Mouse (Mus musculus) large intestine, adult 2 months (tissue): ENCODE results near the gene Tbc1d21. TPM values are rescaled to one million over a fixed set of nuclear protein-coding genes. Genes with fewer than 3 reads are reported as not detected.

ENCODE experiments used
- DNase-seq: peaks from one replicate; pipeline ENCODE4 v3.0.0-alpha.2; 2012; ENCODE audit warnings: low read depth, low spot score
- WGBS: fragments of 180-500 bp; shearing (Covaris S2); methylation state at CpG from one replicate; pipeline ENCODE4 v1.1.7; 2018; 5-methylcytosine and 5-hydroxymethylcytosine counted together
- polyA plus RNA-seq: library from polyadenylated mRNA; depleted of rRNA; stranded (reverse); fragments of >200 nt; gene quantifications from 2 replicates; pipeline ENCODE4 v1.2.3, GENCODE M21; 2012; rRNA removed

Gene Tbc1d21
- polyA plus RNA-seq, result not detected in 2 replicates

DNA sequence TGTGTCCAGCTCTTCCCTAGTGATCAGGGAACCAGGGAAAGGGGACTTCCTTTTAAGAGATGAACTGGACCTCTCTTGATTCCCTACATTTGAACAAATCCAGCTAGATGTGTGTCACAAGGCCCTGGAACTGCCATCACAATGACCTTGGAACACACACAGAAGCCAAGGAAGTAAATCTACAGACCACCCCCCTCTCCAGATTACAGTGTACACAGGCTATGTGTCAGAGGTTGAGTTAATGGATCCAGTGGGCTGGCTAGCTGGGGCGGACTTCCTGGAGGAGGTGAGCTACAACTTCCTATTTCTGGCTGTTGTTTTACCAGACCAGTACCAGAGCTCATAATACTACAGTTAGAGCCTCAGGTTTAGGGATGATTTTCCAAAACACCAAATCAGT, at the start of gene Tbc1d21:
TSS of gene Tbc1d21 (minus strand) at position 101 of the 400 bp plus-strand sequence.
- DNase-seq, result no peak
- 94% methylated on average over 1 of the region's 1 CpGs for WGBS

DNA sequence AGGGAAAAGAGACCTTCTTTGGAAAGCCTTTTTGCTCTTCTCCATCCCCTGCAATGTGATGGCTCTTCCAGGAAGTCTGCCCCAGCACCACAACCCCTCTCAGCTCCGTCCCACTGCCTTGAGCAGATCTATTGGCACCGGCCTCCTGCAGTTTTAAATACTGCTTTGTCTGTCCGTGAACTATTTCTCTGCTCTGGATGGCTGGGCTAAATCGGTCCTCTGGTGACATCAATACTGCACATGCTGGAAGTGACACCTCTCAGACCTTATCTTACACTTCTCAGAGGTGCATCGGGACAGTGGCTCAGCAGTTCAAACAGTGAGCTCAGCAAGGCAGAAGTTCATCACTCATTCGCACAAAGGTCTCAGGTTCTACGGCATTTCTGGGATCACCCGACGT, 41.3 kb upstream of the Tbc1d21 start:
- DNase-seq, result no peak
- WGBS, result 74% methylated on average over 9 of the region's 9 CpGs

DNA sequence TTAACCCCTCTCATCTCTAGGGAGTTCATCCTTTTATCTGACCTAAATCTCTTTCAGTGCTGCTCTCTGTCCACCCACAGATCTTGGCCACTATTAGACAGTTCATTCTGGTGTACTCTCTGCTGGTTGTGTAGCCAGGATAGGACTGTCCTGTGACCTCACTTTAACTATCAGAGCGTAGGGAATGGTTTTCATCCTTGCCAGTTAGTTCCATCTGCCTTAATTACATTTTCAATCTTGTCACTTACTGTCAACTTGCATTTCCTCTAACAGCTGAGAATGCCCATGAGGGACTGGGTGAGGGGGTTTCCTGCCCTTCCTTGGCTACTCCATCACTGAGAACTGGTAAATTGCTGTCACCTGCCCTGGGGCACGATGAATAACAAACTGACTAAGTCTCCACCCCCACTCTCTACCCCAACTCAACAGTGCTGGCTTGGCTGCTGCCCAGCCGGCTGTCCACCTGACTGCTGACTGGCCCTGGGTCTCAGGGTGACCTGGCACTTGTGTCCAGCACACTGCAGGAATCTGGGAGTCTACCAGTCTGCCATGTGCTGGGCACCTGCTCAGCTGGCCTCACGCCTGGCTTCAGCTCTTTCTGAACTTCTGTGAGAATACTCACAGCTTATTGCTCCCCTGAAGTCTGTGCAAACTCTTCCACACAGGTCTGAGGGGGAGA, 39.9 kb upstream of the Tbc1d21 start:
- 59% methylated on average over 4 of the region's 4 CpGs for WGBS
- no peak for DNase-seq

DNA sequence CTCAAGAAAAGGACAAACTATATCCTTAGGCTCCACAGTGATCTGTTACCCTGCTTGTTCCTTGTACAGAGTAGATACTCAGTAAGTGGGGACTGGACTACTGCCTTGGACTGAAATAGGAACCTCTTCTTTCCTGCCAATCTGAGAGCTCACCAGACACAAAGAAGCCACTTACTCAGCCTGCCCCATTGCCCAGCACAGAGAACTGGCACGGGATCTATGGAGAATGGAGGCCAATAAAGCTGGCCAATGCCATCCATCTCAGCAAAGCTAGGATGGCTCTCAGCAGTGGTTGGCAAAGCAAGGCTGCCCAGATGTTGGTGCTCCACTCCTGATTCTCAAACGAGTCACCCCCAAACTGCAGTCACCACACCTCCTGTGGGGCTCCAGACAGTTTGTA, 39.0 kb upstream of the Tbc1d21 start:
- DNase-seq, result no peak
- WGBS, result 54% methylated on average over 2 of the region's 2 CpGs

DNA sequence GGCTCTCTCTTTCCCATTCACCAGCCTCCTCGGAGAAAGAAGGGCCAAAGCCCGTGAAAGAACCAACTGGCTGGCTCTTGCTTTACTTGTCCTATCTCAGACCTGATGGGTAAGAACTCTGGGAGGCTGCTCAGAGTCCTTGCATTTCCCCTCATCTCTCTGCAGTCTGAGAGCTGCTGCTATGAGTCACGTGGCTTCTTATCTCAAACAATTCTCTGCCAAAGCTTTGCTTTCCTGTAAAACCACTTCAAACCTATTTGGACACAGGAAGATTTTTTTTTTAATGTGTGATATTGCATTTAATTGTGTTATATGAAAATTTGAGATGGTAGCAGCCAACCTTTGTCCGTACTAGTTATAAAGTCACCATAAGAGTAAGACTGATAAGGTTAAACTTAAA, 34.2 kb upstream of the Tbc1d21 start:
- DNase-seq, result no peak
- 34% methylated on average over 4 of the region's 4 CpGs for WGBS

DNA sequence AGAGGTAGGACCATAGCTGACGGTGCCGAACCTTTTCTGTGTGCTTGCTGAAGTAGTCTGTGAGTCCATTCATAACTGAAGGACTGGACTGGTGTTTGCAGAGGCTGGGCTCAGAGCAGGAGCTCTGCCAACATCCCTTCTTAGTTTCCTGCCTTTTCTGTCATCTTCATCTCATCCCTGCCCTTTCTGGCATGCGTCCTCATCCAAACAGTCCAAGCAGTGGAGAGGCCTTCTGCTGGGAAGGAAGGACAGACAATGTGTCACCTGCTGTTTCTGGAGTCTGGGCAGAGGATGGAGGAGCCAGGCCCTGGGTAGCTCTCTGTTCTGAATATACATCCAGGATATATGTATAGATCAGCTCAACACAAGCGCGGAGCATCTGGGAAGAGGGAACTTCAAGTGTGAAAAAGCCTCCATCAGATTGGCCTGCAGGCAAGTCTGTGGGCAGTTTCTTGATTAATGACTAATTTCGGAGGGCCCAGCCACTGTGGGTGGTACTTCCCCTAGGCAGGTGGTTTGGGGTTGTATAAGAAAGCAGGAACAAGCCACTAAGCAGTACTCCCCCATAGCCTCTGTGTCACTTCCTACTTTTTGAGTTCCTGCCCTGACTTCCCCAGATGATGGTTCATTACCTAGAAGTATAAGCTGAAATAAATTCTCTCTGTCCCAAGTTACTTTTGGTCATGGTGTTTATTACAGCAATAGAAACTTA, 31.3 kb upstream of the Tbc1d21 start:
- 78% methylated on average over 6 of the region's 6 CpGs for WGBS
- DNase-seq, result no peak

DNA sequence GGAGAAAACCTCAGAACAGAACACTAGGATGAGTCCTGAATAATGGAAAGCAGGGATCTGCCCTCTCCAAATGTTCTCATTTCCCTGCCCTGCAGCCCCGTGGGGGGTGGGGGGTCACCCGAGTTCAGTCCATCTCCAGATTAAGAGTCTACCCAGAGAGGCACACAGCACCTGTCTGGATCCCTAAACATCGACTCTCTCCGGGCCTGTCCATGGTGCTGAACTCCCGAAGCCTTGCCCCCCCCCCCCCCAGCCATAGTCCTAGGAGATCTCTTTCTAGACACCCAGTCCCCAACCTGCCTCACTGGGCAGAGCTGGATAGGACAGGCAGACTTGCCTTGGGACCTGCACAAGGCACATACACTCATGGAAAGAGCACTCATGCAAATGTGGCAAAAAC, 29.4 kb upstream of the Tbc1d21 start:
- WGBS, result 15% methylated on average over 5 of the region's 5 CpGs
- no peak for DNase-seq

DNA sequence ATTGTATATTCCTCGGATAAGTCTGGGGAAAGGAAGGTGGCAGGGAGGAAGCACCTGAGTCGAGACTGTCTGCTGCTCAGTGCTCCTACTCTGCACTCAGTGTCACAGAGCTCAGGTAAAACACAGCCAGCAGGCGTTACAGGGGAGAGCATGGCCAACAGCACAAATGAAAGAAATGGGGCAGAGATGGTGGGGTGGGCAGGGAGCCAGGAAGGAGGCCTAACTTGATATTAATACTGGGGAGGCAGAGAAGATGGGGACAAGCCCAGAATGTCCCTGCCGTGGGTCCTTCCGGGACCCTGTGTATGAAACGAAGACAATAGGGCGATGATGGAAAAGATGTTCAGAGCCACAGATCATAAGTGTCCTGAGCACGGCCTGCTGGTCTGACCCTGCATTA, 24.4 kb upstream of the Tbc1d21 start:
- no peak for DNase-seq
- WGBS, result 83% methylated on average over 8 of the region's 8 CpGs

DNA sequence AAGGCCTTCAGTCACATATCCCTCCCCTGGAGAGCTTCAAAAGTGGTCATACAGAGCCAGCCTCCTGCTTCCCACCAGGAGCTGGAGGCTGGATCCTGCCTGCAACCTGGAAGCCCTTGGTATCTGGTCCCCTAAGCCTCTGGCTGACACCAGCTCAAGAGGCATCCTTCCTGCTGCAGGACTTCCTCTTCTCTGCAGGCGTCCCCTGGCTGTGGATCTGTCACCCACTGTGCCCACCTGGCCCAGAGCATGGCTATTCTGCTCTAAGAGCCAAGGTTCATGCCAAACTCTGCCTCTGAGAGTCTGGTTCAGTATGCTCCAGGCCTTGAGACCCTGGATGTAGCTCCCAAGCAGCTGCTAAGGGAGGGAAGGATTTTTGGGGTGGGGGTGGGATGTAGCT, 23.6 kb upstream of the Tbc1d21 start:
- 21% methylated on average over 1 of the region's 1 CpGs for WGBS
- no peak for DNase-seq

DNA sequence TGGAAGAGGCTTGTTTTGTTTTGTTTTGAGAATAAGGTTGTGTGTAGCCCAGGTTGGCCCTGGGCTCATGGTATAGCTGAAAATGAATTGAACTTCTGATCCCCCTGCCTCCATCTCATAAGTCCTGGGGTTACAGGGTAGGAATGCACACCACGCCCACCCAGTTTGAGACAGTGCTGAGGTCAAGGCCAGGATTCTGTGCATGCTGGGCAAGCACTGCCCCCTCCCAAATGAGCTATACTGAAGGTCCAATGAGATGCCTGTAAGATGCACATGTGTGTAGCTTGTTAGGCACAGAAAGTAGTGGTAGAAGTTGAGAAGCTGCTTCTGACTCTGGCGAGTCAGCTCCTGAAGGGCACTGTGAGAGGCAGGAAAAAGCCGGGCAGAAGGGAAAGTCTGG, 18.1 kb upstream of the Tbc1d21 start:
- WGBS, result 50% methylated on average over 3 of the region's 3 CpGs
- DNase-seq, result no peak

DNA sequence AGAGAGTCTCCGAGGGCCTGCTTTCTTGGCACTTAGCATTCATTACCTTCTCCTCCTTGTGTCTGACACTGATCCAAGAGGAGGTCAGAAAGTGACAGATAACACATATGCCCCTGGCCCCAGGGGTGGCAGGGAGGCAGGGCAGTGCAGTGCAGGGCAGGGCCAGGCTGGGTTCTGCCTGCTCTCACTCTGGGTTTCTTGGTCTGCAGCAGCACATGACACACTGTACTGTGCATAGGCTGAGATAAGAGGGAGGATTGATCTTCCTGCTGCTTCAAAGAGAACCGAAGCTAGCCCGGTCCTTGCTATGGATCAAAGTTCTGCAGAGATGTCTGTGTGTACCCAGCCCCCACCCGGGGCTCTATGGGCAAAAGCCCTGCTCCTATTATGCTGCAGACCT, 8.6 kb upstream of the Tbc1d21 start:
- WGBS, result 47% methylated on average over 4 of the region's 4 CpGs
- DNase-seq, result no peak

DNA sequence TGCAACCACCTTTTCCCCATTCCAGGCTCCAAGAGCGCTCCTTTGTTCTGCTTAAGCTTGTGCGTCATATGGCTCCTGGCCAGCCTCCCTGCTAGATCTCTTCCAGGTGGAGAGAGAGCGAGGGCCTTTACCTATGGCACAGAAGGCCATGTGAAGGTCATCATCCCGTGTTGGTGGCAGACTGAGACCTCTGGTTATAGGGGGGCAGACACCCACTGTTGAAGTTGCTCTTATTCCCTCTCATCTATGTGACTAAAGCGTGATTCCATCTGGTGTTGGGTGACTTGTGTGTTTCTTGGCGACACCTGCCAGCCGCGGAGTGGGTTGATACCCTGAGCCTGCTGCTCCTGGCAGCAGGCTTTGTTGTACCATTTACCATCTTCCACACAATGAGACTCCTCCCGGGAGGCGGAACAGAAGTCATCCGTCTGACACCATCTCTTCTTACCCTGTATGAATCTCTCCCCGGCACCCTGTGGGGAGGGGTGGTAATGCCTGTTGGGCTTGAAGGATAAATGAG, 3.7 kb upstream of the Tbc1d21 start:
- 70% methylated on average over 12 of the region's 12 CpGs for WGBS
- no peak for DNase-seq

DNA sequence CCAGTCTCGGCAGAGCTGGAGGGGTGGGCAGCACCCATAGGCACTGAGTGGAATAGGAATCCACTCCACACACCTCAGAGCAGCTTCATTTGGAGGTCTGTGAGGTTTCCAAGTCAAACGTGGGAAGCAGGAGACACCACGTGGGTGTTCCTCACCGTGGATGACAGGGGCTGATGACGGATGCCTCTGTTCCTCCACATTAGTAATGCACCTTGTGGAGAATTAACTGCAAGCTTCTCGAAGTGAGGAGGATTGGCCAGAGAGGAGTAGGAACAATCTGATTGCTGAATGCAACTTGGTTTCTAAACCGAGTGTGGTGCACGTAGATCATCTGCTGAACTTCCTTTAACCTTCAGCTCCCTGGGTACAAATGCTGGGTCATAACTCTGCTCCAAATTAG, 1.7 kb upstream of the Tbc1d21 start:
- DNase-seq, result no peak
- WGBS, result 46% methylated on average over 8 of the region's 8 CpGs

DNA sequence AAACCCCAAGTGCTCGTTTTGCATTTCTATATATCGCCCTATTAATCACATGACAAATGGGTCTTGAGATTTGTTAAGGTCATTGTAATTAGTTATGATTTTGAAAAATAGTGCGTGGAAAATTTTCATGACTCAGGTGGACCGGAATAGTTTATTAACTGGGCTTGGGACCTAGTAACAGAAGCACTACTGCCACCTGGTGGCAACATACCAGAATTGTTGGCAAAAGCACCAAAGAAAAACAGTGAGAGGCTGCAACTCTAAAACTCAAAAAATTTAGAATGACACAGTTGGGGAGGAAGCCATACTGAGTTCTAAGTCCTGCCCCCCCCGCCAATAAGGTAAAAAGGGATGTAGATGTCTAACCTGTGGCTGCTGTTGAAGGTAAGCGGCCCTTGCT, 611 bp downstream of the Tbc1d21 start:
- peak; percentile 6 for DNase-seq
- WGBS, result 52% methylated on average over 6 of the region's 6 CpGs

DNA sequence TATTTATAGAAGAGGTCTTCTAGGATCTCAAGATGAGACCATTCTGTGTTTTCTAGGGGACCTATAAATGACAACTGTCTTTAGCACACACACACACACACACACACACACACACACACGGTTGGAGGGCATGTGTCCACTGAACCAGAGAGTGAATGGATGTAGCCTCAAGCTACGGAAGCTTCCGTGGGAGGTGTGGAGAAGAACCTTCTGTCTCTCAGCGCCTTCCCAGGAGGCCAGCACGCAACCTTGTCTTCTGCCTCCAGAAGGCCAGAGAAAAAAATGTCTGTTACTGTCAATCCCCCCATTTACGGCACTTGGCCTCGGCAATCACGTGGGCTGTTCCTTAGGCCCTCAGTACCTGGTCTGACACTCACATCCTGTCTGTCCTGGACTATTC, 5.9 kb downstream of the Tbc1d21 start:
- 67% methylated on average over 8 of the region's 8 CpGs for WGBS
- DNase-seq, result no peak

DNA sequence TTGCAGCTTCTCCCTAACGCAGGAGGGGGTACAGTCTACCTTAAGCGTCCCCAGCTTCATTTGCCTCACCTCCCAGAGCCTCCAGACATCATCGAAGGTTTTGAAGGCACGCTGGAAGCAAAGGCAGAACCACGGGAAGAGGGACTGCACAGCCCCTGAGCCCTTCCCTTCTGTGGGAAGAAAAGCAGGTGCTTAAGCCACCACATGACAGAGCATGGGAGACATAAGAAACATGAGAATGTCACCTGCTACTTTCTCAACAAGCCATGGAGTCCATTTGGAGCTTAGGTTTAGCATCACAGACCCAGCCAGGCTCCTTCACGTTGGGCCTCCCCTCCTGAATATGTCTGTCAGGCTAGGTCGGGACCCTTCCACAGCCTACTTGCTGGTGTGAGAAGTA, 8.3 kb downstream of the Tbc1d21 start:
- no peak for DNase-seq

DNA sequence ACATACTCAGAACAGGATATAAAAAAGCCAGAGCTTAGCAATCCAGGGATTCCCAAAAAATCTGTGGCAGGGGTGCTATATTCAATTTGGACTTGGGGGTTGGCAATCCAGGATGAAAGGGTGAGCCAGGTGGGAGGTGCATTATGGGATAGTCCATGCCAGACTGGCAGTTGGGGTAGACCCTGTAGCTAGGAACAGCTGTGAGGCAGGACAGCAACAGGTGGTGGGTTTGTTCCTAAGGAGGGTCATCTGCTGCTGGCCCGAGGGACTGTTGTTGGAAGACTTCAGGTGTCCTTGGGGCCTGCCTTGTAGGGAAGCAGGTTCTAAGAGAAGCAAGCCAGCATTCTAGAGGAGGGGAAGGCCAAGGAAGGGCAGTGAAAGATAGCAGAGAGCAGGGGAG, 8.9 kb downstream of the Tbc1d21 start:
- no peak for DNase-seq
- 69% methylated on average over 1 of the region's 1 CpGs for WGBS

More for the DNA sequence above, 8.3 kb downstream of the Tbc1d21 start:
- whole genome bisulfite sequencing, result 77% methylated on average over 7 of the region's 7 CpGs

DNA sequence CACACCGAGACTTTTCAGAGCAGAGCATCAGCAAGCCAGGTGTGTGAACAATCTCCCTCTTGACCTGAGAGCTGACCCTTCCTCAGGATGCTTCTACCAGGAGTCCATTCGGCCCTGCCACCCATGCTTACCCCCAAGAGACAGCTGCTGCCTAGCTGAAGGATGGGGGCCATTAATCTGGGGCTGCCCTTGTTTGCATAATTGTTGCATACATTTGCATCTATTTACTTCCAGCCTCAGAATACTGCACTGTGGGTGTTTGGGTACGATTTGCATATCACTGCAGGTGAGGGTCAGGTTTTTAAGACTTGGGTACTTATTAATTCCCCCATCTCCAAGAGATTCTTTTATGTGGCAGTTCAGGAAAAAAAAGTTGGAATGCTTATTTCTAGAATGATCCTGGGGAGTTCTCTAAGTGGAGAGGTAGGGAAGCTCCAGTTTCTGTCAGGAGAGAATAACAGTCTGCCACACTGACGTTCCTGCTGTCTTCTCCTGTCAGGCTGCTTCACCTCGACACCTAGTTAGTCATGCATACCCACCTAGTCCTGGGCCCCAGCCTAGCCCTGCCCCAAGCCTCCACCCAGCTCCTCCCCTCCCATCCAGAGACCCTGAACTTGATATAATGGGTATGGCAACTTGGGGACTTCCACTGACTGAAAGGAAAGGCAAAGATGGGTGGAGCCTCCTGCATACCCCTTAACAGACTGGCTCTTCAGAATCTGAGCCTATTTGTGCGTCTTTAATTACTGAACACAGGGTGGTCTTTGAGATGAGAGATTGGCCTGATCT, 14.8 kb downstream of the Tbc1d21 start:
- no peak for DNase-seq
- 31% methylated on average over 6 of the region's 6 CpGs for WGBS

DNA sequence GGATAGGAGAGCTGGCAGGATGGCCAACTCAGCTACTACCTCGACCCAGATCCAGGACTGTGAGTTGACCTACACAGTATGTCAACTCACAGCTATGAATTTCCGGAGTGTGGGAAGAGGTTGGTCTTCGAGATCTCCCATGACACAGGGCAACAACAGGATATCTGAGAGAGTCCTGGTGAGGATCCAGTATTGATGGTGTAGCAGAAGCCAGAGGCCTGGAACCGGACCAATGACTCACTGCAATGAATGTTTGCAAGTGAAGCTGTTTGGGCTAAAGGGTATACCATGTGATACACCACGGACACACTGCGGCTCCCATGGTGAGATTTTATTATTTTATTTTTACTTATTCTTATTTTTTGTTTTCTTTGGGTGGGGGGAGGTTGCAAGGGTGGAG, 15.6 kb downstream of the Tbc1d21 start:
- DNase-seq, result no peak
- 69% methylated on average over 6 of the region's 6 CpGs for WGBS

DNA sequence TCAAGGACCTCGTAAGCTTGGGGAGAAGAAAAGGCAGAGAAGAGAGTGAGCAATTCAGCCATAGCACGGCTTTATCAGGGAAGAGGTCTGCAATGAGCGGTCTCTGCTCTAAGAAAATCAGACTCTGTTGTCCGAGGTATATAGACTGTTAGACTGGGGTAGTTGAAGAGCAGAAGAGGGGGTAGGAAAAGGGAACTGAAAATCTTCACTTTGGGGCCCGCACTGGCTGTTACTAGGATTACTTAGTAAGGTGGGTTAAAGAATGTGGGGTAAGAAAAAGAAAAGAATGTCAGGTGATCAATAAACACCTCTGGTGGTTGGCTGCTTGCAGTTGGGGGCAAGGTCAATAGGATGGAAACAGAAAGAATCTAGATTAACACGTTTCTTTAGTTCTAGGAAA, 17.0 kb downstream of the Tbc1d21 start:
- WGBS, result 72% methylated on average over 6 of the region's 6 CpGs
- no peak for DNase-seq

DNA sequence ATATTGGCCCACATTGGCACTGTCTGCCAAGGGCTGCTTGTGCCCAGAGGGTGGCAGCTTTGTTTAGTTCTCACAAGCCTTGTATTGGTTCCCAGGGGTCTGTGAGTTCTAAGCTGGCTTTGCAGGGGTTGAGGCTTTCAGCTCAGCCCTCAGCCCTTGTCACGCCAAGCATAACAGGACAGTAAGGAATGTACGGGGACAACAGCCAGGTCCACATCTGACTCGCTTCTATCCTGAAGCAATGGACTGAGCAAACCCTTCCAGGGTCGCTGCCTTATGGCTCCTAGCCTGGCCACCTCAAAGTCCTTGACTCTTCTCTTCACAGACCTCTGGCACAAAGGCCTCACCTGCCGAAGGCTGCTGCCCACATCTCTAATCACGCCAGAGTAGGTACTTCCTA, 22.5 kb downstream of the Tbc1d21 start:
- no peak for DNase-seq
- WGBS, result 75% methylated on average over 6 of the region's 6 CpGs
